In the genomic region with DNA sequence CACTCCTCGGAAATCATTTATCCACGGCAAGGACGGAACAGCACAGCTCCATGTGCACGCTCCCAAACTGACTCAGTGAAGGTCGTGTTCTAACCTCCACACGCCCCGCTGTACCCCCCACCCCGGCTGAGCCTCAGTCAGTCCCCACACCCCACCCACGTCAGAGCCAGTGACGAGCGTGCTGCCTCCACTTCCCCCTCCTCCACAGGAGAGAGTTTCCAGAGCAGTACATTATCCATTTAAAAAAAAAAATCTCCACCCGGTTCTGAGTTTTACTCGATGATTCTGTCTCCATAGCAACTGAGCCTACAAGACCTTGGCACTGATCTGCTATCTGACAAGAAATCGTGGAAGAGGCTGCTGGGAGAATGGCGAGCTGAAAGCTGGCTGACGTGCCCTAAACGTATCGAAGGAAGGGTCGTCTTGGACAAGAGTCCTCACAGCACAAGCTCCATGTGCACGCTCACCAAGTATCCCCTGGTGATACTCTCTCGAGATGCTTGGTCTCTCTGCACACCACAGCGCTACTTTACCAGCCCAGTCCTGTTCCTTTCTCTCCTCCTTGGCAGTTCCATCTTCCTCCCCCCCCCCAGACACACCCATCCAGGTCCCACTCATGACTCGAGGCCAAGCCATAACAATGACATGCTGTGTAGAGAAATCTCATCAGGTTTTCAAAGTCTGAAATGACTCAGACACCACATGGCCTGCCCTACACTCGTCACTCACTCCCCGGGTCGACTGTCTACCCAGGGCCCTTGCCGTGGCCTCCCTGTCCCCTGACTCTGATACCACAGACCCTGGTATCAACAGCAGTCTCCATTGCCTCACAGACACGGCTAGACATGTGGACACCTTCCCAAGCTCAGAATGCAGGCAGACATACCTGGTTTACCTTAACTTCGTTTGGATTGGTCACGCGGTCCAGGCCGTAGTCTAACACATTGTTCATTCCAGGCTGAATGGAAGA, we compare ENCODE assay signal across 9 mouse cellular contexts. TPM values are rescaled to one million over a fixed set of nuclear protein-coding genes. Genes with fewer than 3 reads are reported as not detected.
DNase-seq lines count a peak whose midpoint lies in the region.
"Had no signal": no experiment of that assay in that cellular context is flagged by ENCODE, and none has a peak within 500 bp of the region (broad histone marks: within the 10 kb centered on the region; RNA-seq: fewer than 3 reads in every experiment).

No protein-coding gene starts in this region.

- DNase-seq in layer of hippocampus, adult 18-20 months (ENCODE audit: low spot score in 2 of 2), result peak; percentile 39 to 53
- no peak for DNase-seq in layer of hippocampus, adult 8-10 months (ENCODE audit: low spot score in 2 of 2)
- DNase-seq in adrenal gland, postnatal 25 days, result peak; percentile 30
- DNase-seq in induced T-regulatory cell, adult 2 months (ENCODE audit: low read depth), result peak; percentile 47
- DNase-seq in right cerebral cortex, postnatal 10 days (ENCODE audit: low spot score in 2 of 2), result peak; percentile 71 to 76
- DNase-seq in heart, adult 9 months (ENCODE audit: low spot score in 2 of 2), result no peak
- no peak for DNase-seq in heart, postnatal 4 days
- DNase-seq: cerebellum, adult 8-10 months; gastrocnemius, postnatal 36 days had no signal

RNA-seq across cellular contexts. Expression of a gene that starts 38.7 kb away (rescaled TPM):
- 10 to 100 TPM; 12.3 to 14.1 TPM for total RNA-seq in layer of hippocampus, adult 18-20 months (2021)
- 10 to 100 TPM; 12.2 to 16.5 (median 14.7) TPM for total RNA-seq in layer of hippocampus, adult 8-10 months (2022)
- 3.7 and 4.9 TPM in 2 replicates for total RNA-seq in adrenal gland, postnatal 25 days (2021)
- total RNA-seq in heart, postnatal 4 days (2021), result 1 to 10 TPM in 1 of 2 experiments, under 1 TPM in 1; 0.79 to 1.6 TPM
- total RNA-seq: gastrocnemius, postnatal 36 days had no signal

Comparison
In these comparisons a context has a peak if more than half of its experiments do, and no peak if none do; other contexts are left out.
1. DNase-seq: peak in layer of hippocampus, adult 18-20 months (2 of 2), adrenal gland, postnatal 25 days (single experiment), induced T-regulatory cell, adult 2 months (single experiment) and right cerebral cortex, postnatal 10 days (2 of 2); none in layer of hippocampus, adult 8-10 months (0 of 2), heart, adult 9 months (0 of 2) and heart, postnatal 4 days (single experiment).